12 mouse cellular contexts compared by ENCODE assay signal in the genomic region with DNA sequence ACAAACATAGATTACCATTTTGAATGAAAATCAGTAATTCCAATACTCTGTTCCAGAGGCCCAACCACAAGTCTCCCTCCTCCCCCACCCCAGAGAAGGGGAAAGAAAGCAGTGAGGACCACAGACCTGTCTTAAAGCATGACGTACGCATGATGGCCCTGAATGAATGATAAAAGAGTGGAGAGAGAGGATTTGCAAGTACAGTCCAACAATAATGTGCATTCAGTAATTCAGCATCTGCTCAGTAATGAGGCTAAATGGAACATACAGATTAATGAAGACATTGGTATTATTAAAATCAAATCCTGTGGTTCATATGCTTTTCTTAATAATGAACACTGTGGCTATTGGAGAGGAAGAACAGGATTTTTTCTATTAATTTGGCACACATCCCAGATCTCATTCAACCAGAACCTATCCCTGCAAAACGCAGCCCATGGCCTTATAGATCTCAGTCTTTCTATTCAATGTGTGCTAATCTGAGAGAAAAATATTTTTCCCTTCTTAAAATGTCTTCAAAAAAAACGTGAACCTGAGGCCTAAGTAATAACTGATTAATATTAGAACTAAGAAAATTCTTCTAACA.
A peak's percentile ranks its signal among the peaks of the same experiment; 100 is the strongest.
DNase-seq lines count a peak whose midpoint lies in the region; ATAC-seq lines count a peak whose summit lies in the region.
"Had no signal": no experiment of that assay in that cellular context is flagged by ENCODE, and none has a peak within 500 bp of the region (broad histone marks: within the 10 kb centered on the region; RNA-seq: fewer than 3 reads in every experiment).

No protein-coding gene starts in this region.

- no peak overlapping the region for H3K4me3 ChIP-seq in neural tube, embryonic 11.5 days (ENCODE audit: low read depth, low read length)
- no peak overlapping the region for H3K4me3 ChIP-seq in midbrain, embryonic 14.5 days (replicated peaks; ENCODE audit: low read depth, low read length)
- H3K4me3 ChIP-seq: heart, embryonic 12.5 days; kidney, embryonic 15.5 days; liver, embryonic 13.5 days had no signal

- no peaks in the 10 kb centered on the region for H3K36me3 ChIP-seq in neural tube, embryonic 11.5 days (ENCODE audit: control insufficient read depth, insufficient read depth, low read length)
- H3K36me3 ChIP-seq in midbrain, embryonic 14.5 days (ENCODE audit: control insufficient read depth, insufficient read depth, low read length), result no peaks in the 10 kb centered on the region
- H3K36me3 ChIP-seq: heart, embryonic 12.5 days; kidney, embryonic 15.5 days; liver, embryonic 13.5 days had no signal

- peak; percentile 54 for ATAC-seq in neural tube, embryonic 11.5 days (ENCODE audit: insufficient read depth, low FRiP score, low TSS enrichment)
- ATAC-seq in midbrain, embryonic 14.5 days (ENCODE audit: low FRiP score, low TSS enrichment), result peak; percentile 65

- H3K4me2 ChIP-seq in neural tube, embryonic 11.5 days (ENCODE audit: low read depth), result no peak overlapping the region
- no peak overlapping the region for H3K4me2 ChIP-seq in midbrain, embryonic 14.5 days (ENCODE audit: low read length)
- H3K4me2 ChIP-seq: heart, embryonic 12.5 days; kidney, embryonic 15.5 days; liver, embryonic 13.5 days had no signal

- H3K9ac ChIP-seq in neural tube, embryonic 11.5 days (ENCODE audit: low read length), result no peak overlapping the region
- no peak overlapping the region for H3K9ac ChIP-seq in midbrain, embryonic 14.5 days (replicated peaks; ENCODE audit: low read length)
- H3K9ac ChIP-seq: heart, embryonic 12.5 days; kidney, embryonic 15.5 days; liver, embryonic 13.5 days had no signal

- 55% methylated on average over 4 of the region's 4 CpGs for WGBS in neural tube, embryonic 11.5 days
- WGBS in midbrain, embryonic 14.5 days, result 25% methylated on average over 4 of the region's 4 CpGs

- H3K27me3 ChIP-seq in neural tube, embryonic 11.5 days (ENCODE audit: control insufficient read depth, insufficient read depth, low read length), result 0 out of 2 replicates have a peak, but pooled peaks cover 2% of the 10 kb centered on the region
- H3K27me3 ChIP-seq in midbrain, embryonic 14.5 days (ENCODE audit: control insufficient read depth, insufficient read depth, low read length), result peaks cover 22% of the 10 kb centered on the region
- H3K27me3 ChIP-seq: heart, embryonic 12.5 days; kidney, embryonic 15.5 days; liver, embryonic 13.5 days had no signal

- intact Hi-C loops in heart, postnatal 14 days (cut with DNase I), result no loop called here

- no peaks in the 10 kb centered on the region for H3K9me3 ChIP-seq in neural tube, embryonic 11.5 days (ENCODE audit: control insufficient read depth, low read length)
- H3K9me3 ChIP-seq in midbrain, embryonic 14.5 days (ENCODE audit: control insufficient read depth, low read length), result no peaks in the 10 kb centered on the region
- H3K9me3 ChIP-seq: heart, embryonic 12.5 days; kidney, embryonic 15.5 days; liver, embryonic 13.5 days had no signal

- no peak overlapping the region for H3K27ac ChIP-seq in neural tube, embryonic 11.5 days (ENCODE audit: low read depth, low read length)
- no peak overlapping the region for H3K27ac ChIP-seq in midbrain, embryonic 14.5 days (replicated peaks; ENCODE audit: low read depth, low read length)
- H3K27ac ChIP-seq: kidney, embryonic 15.5 days; liver, embryonic 13.5 days had no signal

- H3K4me1 ChIP-seq in neural tube, embryonic 11.5 days (ENCODE audit: control insufficient read depth, insufficient read depth, low read length), result no peaks in the 10 kb centered on the region
- H3K4me1 ChIP-seq in midbrain, embryonic 14.5 days (ENCODE audit: control insufficient read depth, insufficient read depth, low read length), result peaks cover 6% of the 10 kb centered on the region; the same call in 1 of the 2 replicates
- H3K4me1 ChIP-seq: heart, embryonic 12.5 days; kidney, embryonic 15.5 days; liver, embryonic 13.5 days had no signal

- peak; percentile 73 for DNase-seq in cerebellum, adult 9-10 months
- DNase-seq in cerebellum, adult 11 months, result no peak
- peak; percentile 43 for DNase-seq in neural tube, embryonic 11.5 days (ENCODE audit: low spot score)
- DNase-seq in neural tube, embryonic 10.5 days (ENCODE audit: extremely low spot score, low spot score), result no peak
- DNase-seq in midbrain, embryonic 14.5 days, result peak; percentile 67
- no peak for DNase-seq in heart, postnatal 14 days
- no peak for DNase-seq in B cell, adult 2 months
- DNase-seq in kidney, adult 8-10 months, result no peak
- DNase-seq: adrenal gland, postnatal 36 days; liver, embryonic 13.5 days had no signal

Comparison
In these comparisons a context has a peak if more than half of its experiments do, and no peak if none do; other contexts are left out.
1. DNase-seq: peak in cerebellum, adult 9-10 months (single experiment), neural tube, embryonic 11.5 days (single experiment) and midbrain, embryonic 14.5 days (single experiment); none in cerebellum, adult 11 months (single experiment), neural tube, embryonic 10.5 days (single experiment), heart, postnatal 14 days (0 of 2), B cell, adult 2 months (0 of 2) and kidney, adult 8-10 months (0 of 2).